Mouse (Mus musculus): ENCODE results near the gene Defb19. TPM values are rescaled to one million over a fixed set of nuclear protein-coding genes. Genes with fewer than 3 reads are reported as not detected.

The Defb19 gene
- polyA plus RNA-seq, 1 experiment from 2014 or later: not detected

GRCm38 (mm10) chr2:152616470-152616869 is 36.4 kb upstream of the Defb19 start:
- Histone ChIP-seq H3K27me3 (no peaks in the 10 kb centered on the region), H3K27ac (no peak overlapping the region), H3K4me1 (no peaks in the 10 kb centered on the region), H3K9ac (no peak overlapping the region), H3K9me3 (no peaks in the 10 kb centered on the region), H3K4me3 (no peak overlapping the region), H3K36me3 (no peaks in the 10 kb centered on the region), H3K4me2 (no peak overlapping the region)
- WGBS: 67% methylated on average over 6 of the region's 6 CpGs
- no peak for ATAC-seq (ENCODE audit: insufficient number of reproducible peaks, insufficient read depth, low FRiP score, low TSS enrichment, low read depth)

DNA sequence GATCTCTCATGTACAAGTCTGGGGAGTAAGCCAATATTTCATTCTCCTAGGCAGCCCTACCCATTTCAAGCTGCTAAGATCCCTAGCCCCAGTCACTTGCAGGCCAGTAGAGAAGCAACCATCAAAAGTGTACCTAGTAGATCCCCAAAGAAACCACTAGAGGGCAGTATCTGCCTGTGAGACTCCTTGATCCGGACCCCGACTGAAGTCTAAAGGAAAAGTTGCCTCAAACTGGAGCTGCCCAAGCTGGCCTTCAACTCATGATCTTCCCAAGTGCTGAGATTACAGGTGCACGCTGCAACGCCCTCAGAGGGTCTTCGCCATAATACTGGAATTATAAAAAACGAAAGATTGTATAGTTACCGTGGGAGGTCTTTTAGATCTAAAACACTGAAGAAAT is 35.5 kb upstream of the Defb19 start:
- no peak overlapping the region for H3K4me3 ChIP-seq
- no peak overlapping the region for H3K27ac ChIP-seq
- H3K9ac ChIP-seq: no peak overlapping the region
- H3K36me3 ChIP-seq: no peaks in the 10 kb centered on the region
- H3K4me2 ChIP-seq: no peak overlapping the region
- WGBS: 12% methylated on average over 7 of the region's 7 CpGs
- no peaks in the 10 kb centered on the region for H3K4me1 ChIP-seq
- ATAC-seq (ENCODE audit: insufficient number of reproducible peaks, insufficient read depth, low FRiP score, low TSS enrichment, low read depth): no peak
- H3K9me3 ChIP-seq: no peaks in the 10 kb centered on the region
- no peaks in the 10 kb centered on the region for H3K27me3 ChIP-seq

- Histone ChIP-seq H3K4me2 (no peak overlapping the region; the same call in 1 of the 2 replicates), H3K36me3 (no peaks in the 10 kb centered on the region), H3K9ac (no peak overlapping the region), H3K4me1 (no peaks in the 10 kb centered on the region), H3K9me3 (no peaks in the 10 kb centered on the region), H3K27me3 (no peaks in the 10 kb centered on the region), H3K27ac (no peak overlapping the region), H3K4me3 (no peak overlapping the region)
- 31% methylated on average over 7 of the region's 8 CpGs for WGBS
- ATAC-seq (ENCODE audit: insufficient number of reproducible peaks, insufficient read depth, low FRiP score, low TSS enrichment, low read depth): no peak
Observed at GRCm38 (mm10) chr2:152612193-152612592, 32.1 kb upstream of the Defb19 start.

GRCm38 (mm10) chr2:152608719-152609118 is 28.6 kb upstream of the Defb19 start:
- no peak for ATAC-seq (ENCODE audit: insufficient number of reproducible peaks, insufficient read depth, low FRiP score, low TSS enrichment, low read depth)
- Histone ChIP-seq H3K4me3 (no peak overlapping the region), H3K4me1 (no peaks in the 10 kb centered on the region), H3K27ac (no peak overlapping the region), H3K27me3 (no peaks in the 10 kb centered on the region), H3K36me3 (no peaks in the 10 kb centered on the region), H3K9me3 (no peaks in the 10 kb centered on the region), H3K4me2 (no peak overlapping the region), H3K9ac (no peak overlapping the region)
- 100% methylated on average over 1 of the region's 1 CpGs for WGBS

DNA sequence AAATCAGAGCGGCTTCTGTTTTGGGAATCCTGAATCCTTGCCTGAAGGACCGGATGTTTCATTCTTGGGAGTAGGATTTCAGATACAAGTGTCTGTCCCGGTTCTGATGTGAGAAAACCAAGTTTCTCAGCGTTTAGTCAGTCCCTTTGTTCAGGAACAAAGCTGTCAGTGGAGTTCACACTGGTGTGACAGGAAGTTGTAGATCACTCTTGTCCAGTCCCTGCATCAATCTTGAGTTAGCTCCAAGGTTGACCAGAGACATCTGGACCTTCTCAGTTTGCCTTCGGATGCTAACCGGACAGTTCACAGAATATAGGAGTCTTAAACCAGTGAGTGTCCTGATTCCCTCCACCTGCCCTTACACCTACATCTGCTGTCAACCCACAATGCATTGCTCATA is 27.6 kb upstream of the Defb19 start:
- H3K36me3 ChIP-seq: no peaks in the 10 kb centered on the region
- no peak overlapping the region for H3K4me2 ChIP-seq
- no peak overlapping the region for H3K4me3 ChIP-seq
- no peak for ATAC-seq (ENCODE audit: insufficient number of reproducible peaks, insufficient read depth, low FRiP score, low TSS enrichment, low read depth)
- no peaks in the 10 kb centered on the region for H3K27me3 ChIP-seq
- H3K9ac ChIP-seq: no peak overlapping the region
- no peaks in the 10 kb centered on the region for H3K9me3 ChIP-seq
- no peak overlapping the region for H3K27ac ChIP-seq
- no peaks in the 10 kb centered on the region for H3K4me1 ChIP-seq
- whole genome bisulfite sequencing: 67% methylated on average over 6 of the region's 6 CpGs

DNA sequence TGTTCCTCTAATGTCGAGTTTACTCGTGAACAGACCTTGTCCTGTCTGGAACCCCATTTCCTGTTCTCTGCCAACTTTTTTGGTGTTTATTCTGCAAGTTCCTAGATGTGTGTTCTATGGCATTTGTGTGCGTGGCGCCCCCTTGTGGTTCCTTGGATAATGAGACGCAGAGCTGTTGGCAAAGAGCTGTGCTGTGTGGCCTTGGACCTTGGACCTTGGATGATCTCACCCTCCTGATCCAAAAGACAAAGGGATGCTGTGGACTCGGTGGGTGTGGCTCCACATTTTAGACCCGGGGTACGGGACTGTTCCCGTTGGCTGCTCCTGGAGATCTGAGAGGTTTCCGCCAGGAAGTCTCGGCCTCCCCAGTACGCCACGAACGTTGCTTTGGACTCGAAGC is 23.9 kb upstream of the Defb19 start, which contains the start of gene Defb36:
Gene Defb36, plus strand, starts transcription at position 271 of the 400 bp plus-strand sequence.
- Histone ChIP-seq H3K4me3 (no peak within 1 kb of the TSS), H3K4me2 (no peak within 1 kb of the TSS), H3K9me3 (no peaks in the 10 kb centered on the region), H3K4me1 (no peaks in the 10 kb centered on the region), H3K9ac (no peak within 1 kb of the TSS), H3K27me3 (no peaks in the 10 kb centered on the region), H3K36me3 (no peaks in the 10 kb centered on the region), H3K27ac (no peak within 1 kb of the TSS)
- no peak for ATAC-seq (ENCODE audit: insufficient number of reproducible peaks, insufficient read depth, low FRiP score, low TSS enrichment, low read depth)
- WGBS: 82% methylated on average over 15 of the region's 15 CpGs

DNA sequence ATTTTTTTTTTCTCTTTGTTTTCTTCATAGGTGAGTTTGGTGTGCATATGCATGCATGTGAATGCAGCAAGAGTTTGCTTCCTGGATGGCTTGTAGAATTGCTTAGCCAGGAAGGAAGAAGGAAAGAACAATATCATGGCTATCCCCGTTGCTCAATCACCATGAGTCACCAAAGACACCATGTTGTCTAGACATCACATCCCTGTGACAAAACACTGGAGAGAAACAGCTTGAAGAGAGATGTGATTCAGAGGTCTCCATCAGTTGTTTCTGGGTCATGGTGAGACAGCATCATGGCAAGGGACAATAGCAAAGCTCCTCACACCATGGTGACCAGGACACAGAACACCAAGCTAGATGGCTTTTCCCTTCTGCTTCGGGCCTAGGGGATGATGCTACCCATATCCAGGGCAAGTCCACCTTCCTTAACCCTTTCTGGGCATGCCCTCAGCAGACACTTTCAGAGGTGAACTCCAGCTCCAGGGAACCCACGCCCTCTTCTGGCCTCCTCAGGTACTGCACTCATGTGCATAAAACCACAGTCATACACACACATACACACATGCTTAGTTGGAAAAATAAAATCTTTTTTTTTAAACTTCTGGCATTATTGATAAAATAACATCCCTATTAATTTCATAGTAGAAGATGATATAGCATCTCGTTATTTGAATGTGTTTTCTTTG is 21.3 kb upstream of the Defb19 start:
- WGBS: 73% methylated on average over 4 of the region's 4 CpGs
- H3K4me2 ChIP-seq: no peak overlapping the region
- no peak overlapping the region for H3K27ac ChIP-seq
- no peaks in the 10 kb centered on the region for H3K27me3 ChIP-seq
- no peak overlapping the region for H3K9ac ChIP-seq
- no peaks in the 10 kb centered on the region for H3K4me1 ChIP-seq
- no peak for ATAC-seq (ENCODE audit: insufficient number of reproducible peaks, insufficient read depth, low FRiP score, low TSS enrichment, low read depth)
- H3K36me3 ChIP-seq: no peaks in the 10 kb centered on the region
- no peaks in the 10 kb centered on the region for H3K9me3 ChIP-seq
- no peak overlapping the region for H3K4me3 ChIP-seq

DNA sequence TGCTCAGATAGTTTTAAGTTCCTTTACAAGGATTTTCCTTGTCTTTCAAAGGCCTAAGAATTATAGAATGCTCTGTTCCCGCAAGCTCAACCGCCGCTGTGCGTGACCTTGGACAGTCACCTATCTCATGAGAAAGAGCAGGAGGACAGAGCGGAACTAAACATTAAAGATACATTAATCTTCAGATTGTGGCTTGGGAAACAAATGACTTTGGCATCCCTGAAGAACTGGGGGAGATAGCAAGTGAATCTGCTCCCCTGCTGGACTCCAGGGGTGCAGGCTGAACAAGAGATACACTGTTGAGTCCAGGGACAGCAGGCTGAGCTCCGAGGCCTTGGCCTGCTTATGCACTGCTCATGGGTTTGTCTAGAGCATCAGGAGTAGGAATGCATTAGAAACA is 20.0 kb upstream of the Defb19 start:
- no peaks in the 10 kb centered on the region for H3K4me1 ChIP-seq
- H3K4me3 ChIP-seq: no peak overlapping the region
- H3K27ac ChIP-seq: no peak overlapping the region
- no peak overlapping the region for H3K4me2 ChIP-seq
- no peaks in the 10 kb centered on the region for H3K9me3 ChIP-seq
- no peaks in the 10 kb centered on the region for H3K27me3 ChIP-seq
- no peak for ATAC-seq (ENCODE audit: insufficient number of reproducible peaks, insufficient read depth, low FRiP score, low TSS enrichment, low read depth)
- WGBS: 83% methylated on average over 6 of the region's 6 CpGs
- H3K36me3 ChIP-seq: no peaks in the 10 kb centered on the region
- H3K9ac ChIP-seq: no peak overlapping the region

GRCm38 (mm10) chr2:152599299-152599698 is 19.2 kb upstream of the Defb19 start, which contains the start of gene Defb45:
TSS of gene Defb45 (minus strand) at chr2:152599399.
- H3K27me3 ChIP-seq: no peaks in the 10 kb centered on the region
- WGBS: 61% methylated on average over 7 of the region's 7 CpGs
- no peaks in the 10 kb centered on the region for H3K36me3 ChIP-seq
- H3K4me2 ChIP-seq: no peak within 1 kb of the TSS
- no peak for ATAC-seq (ENCODE audit: insufficient number of reproducible peaks, insufficient read depth, low FRiP score, low TSS enrichment, low read depth)
- H3K27ac ChIP-seq: no peak within 1 kb of the TSS
- no peak within 1 kb of the TSS for H3K9ac ChIP-seq
- no peaks in the 10 kb centered on the region for H3K4me1 ChIP-seq
- no peak within 1 kb of the TSS for H3K4me3 ChIP-seq
- H3K9me3 ChIP-seq: no peaks in the 10 kb centered on the region

GRCm38 (mm10) chr2:152589021-152589420 is 8.9 kb upstream of the Defb19 start:
- Histone ChIP-seq H3K27me3 (no peaks in the 10 kb centered on the region), H3K4me2 (no peak overlapping the region), H3K4me3 (no peak overlapping the region), H3K27ac (no peak overlapping the region), H3K36me3 (no peaks in the 10 kb centered on the region), H3K9me3 (no peaks in the 10 kb centered on the region), H3K9ac (no peak overlapping the region), H3K4me1 (0 out of 2 replicates have a peak, but pooled peaks cover 3% of the 10 kb centered on the region)
- WGBS: 30% methylated on average over 6 of the region's 6 CpGs
- ATAC-seq (ENCODE audit: insufficient number of reproducible peaks, insufficient read depth, low FRiP score, low TSS enrichment, low read depth): no peak

DNA sequence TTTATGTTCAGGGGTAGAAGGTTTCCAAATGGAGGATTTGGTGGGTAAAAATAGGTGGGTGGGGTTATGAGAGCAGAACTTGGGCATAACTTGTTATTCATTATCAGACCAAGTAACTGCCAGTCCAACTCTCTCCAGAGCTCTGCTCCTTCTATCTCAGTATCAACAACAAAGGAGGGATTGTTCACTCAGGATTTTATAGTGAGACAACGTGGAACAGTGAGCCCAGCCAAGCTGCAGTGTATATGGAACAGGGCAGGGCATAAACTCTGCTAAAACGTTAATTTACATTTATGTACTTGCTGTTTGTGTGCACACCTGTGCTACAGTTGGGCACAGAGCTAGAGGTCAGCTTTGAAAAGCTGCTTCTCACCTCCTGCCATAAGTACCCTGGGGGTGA is 8.3 kb upstream of the Defb19 start:
- H3K27ac ChIP-seq: no peak overlapping the region
- H3K9me3 ChIP-seq: no peaks in the 10 kb centered on the region
- no peak for ATAC-seq (ENCODE audit: insufficient number of reproducible peaks, insufficient read depth, low FRiP score, low TSS enrichment, low read depth)
- H3K9ac ChIP-seq: no peak overlapping the region
- H3K36me3 ChIP-seq: no peaks in the 10 kb centered on the region
- no peak overlapping the region for H3K4me3 ChIP-seq
- 0 out of 2 replicates have a peak, but pooled peaks cover 3% of the 10 kb centered on the region for H3K4me1 ChIP-seq
- 15% methylated on average over 2 of the region's 2 CpGs for WGBS
- no peaks in the 10 kb centered on the region for H3K27me3 ChIP-seq
- no peak overlapping the region for H3K4me2 ChIP-seq

GRCm38 (mm10) chr2:152586926-152587560 is 6.9 kb upstream of the Defb19 start:
- Histone ChIP-seq H3K4me2 (no peak overlapping the region), H3K27ac (no peak overlapping the region), H3K9me3 (no peaks in the 10 kb centered on the region), H3K4me3 (no peak overlapping the region), H3K27me3 (no peaks in the 10 kb centered on the region), H3K36me3 (no peaks in the 10 kb centered on the region), H3K4me1 (0 out of 2 replicates have a peak, but pooled peaks cover 3% of the 10 kb centered on the region), H3K9ac (no peak overlapping the region)
- WGBS: 76% methylated on average over 4 of the region's 4 CpGs
- no peak for ATAC-seq (ENCODE audit: insufficient number of reproducible peaks, insufficient read depth, low FRiP score, low TSS enrichment, low read depth)

Data from embryonic facial prominence, embryonic 13.5 days (tissue).